Mouse (Mus musculus) layer of hippocampus, adult 9-11 months (tissue): ENCODE data around the gene Hnrnpab.

Experiments
- DNase-seq: peaks from one replicate; pipeline ENCODE4 v3.0.0; 2022

Hnrnpab gene

GRCm38 (mm10) chr11:51602253-51602652 lies 4.4 kb downstream of the Hnrnpab start:
- no peak for DNase-seq

GRCm38 (mm10) chr11:51597553-51597952 lies 9.1 kb downstream of the Hnrnpab start:
- DNase-seq = no peak

GRCm38 (mm10) chr11:51595459-51596083 lies 11.1 kb downstream of the Hnrnpab start:
- DNase-seq = no peak

GRCm38 (mm10) chr11:51594715-51595350 lies 11.8 kb downstream of the Hnrnpab start:
- DNase-seq = no peak

- no peak for DNase-seq
These were observed 12.8 kb downstream of the Hnrnpab start for GRCm38 (mm10) chr11:51593849-51594248.

GRCm38 (mm10) chr11:51593368-51593767 lies 13.3 kb downstream of the Hnrnpab start:
- DNase-seq = no peak

GRCm38 (mm10) chr11:51591915-51592314 lies 14.7 kb downstream of the Hnrnpab start:
- DNase-seq = no peak

- DNase-seq = no peak
These were observed 15.5 kb downstream of the Hnrnpab start for GRCm38 (mm10) chr11:51591168-51591567.

GRCm38 (mm10) chr11:51590002-51590401 lies 16.6 kb downstream of the Hnrnpab start:
- DNase-seq = no peak

GRCm38 (mm10) chr11:51588833-51589232 lies 17.8 kb downstream of the Hnrnpab start:
- no peak for DNase-seq

- no peak for DNase-seq
These were observed 19.6 kb downstream of the Hnrnpab start for GRCm38 (mm10) chr11:51587059-51587458.

- DNase-seq = no peak
These were observed 20.2 kb downstream of the Hnrnpab start for GRCm38 (mm10) chr11:51586411-51586810.

- DNase-seq = no peak
These were observed 20.9 kb downstream of the Hnrnpab start for GRCm38 (mm10) chr11:51585608-51586252.

- DNase-seq = peak; percentile 95
These were observed 22.0 kb downstream of the Hnrnpab start, which contains the start of gene Phykpl for GRCm38 (mm10) chr11:51584431-51585248. Gene Phykpl, plus strand, starts transcription at chr11:51584757.

- DNase-seq = no peak
These were observed 22.6 kb downstream of the Hnrnpab start for GRCm38 (mm10) chr11:51584057-51584430.

GRCm38 (mm10) chr11:51582713-51583112 lies 23.9 kb downstream of the Hnrnpab start:
- peak; percentile 60 for DNase-seq

- DNase-seq = no peak
These were observed 27.6 kb downstream of the Hnrnpab start for GRCm38 (mm10) chr11:51579024-51579423.

GRCm38 (mm10) chr11:51577587-51577986 lies 29.1 kb downstream of the Hnrnpab start:
- DNase-seq = no peak

GRCm38 (mm10) chr11:51576454-51576853 lies 30.2 kb downstream of the Hnrnpab start:
- DNase-seq = peak; percentile 56

- DNase-seq = no peak
These were observed 37.8 kb downstream of the Hnrnpab start for GRCm38 (mm10) chr11:51568801-51569200.

- DNase-seq = no peak
These were observed 40.7 kb downstream of the Hnrnpab start for GRCm38 (mm10) chr11:51565951-51566350.

- DNase-seq = no peak
These were observed 41.6 kb downstream of the Hnrnpab start for GRCm38 (mm10) chr11:51565062-51565461.

GRCm38 (mm10) chr11:51563276-51563675 lies 43.4 kb downstream of the Hnrnpab start:
- no peak for DNase-seq
